Mouse (Mus musculus) G1E (cell line): ENCODE results near the gene Coro1c.

Experiments
- CTCF ChIP-seq: IDR thresholded peaks from 2 replicates; pipeline ENCODE4 v1.5.1; 2012; ENCODE audit warnings: low read depth, low read length, inconsistent platforms, mixed read lengths
- GATA1 ChIP-seq: IDR thresholded peaks from 2 replicates; pipeline ENCODE4 v1.6.1; 2012; ENCODE audit warnings: borderline replicate concordance, low read length, inconsistent platforms, mixed read lengths
- GATA2 ChIP-seq: IDR thresholded peaks from 2 replicates; pipeline ENCODE4 v1.6.1; 2012; ENCODE audit warnings: low read depth, low read length, inconsistent platforms, borderline replicate concordance
- POLR2AphosphoS5 ChIP-seq: IDR thresholded peaks from 2 replicates; pipeline ENCODE4 v1.6.1; 2012; ENCODE audit warnings: low read depth, low read length, inconsistent platforms; ENCODE audit not compliant: insufficient replicate concordance
- TAL1 ChIP-seq: conservative IDR thresholded peaks from 2 replicates; pipeline ENCODE4 v1.6.1; 2012; ENCODE audit warnings: low read depth, low read length, inconsistent platforms, mixed read lengths

GRCm38 (mm10) chr5:113861294-113861693 lies 47.3 kb downstream of the Coro1c start:
- TF ChIP-seq CTCF (peak; percentile 54), POLR2AphosphoS5 (no peak), GATA2 (no peak), GATA1 (no peak), TAL1 (no peak)
